Mouse (Mus musculus) hindbrain, embryonic 13.5 days (tissue): ENCODE results near the gene Slc30a5. TPM values are rescaled to one million over a fixed set of nuclear protein-coding genes. Genes with fewer than 3 reads are reported as not detected.

Experiments
- polyA plus RNA-seq: library from polyadenylated mRNA; unstranded; fragments of >200 nt; fragmentation: Nextera tagmentation; extraction: Ambion mirVana; gene quantifications from 2 replicates; pipeline ENCODE4 v1.2.1, GENCODE M21; 2015

The Slc30a5 gene
- polyA plus RNA-seq, 1 experiment from 2014 or later = 32.9 TPM

Other genes with a start within 250 kb of the Slc30a5 start
- gene Marveld2, start 216.5 kb downstream of the Slc30a5 start, polyA plus RNA-seq = 2.4 TPM in 2 replicates
- gene Ak6, start 182.4 kb downstream of the Slc30a5 start, polyA plus RNA-seq = 335 and 338 TPM in 2 replicates
- 19.8 and 19.9 TPM in 2 replicates for gene Rad17, start 182.4 kb downstream of the Slc30a5 start, polyA plus RNA-seq
- gene Taf9, start 181.8 kb downstream of the Slc30a5 start, polyA plus RNA-seq = 21.2 and 28.6 TPM in 2 replicates
- gene Ccdc125, start 163.7 kb downstream of the Slc30a5 start, polyA plus RNA-seq = 1.9 TPM in 2 replicates
- gene Cdk7, start 102.5 kb downstream of the Slc30a5 start, polyA plus RNA-seq = 50.7 and 53.1 TPM in 2 replicates
- 139 and 151 TPM in 2 replicates for gene Mrps36, start 88.8 kb downstream of the Slc30a5 start, polyA plus RNA-seq
- 10.2 and 11.5 TPM in 2 replicates for gene Cenph, start 57.5 kb downstream of the Slc30a5 start, polyA plus RNA-seq
- 57.6 and 65.0 TPM in 2 replicates for gene Ccnb1, start 46.9 kb downstream of the Slc30a5 start, polyA plus RNA-seq